Mouse (Mus musculus): ENCODE data around the gene Strap.

Strap gene

GRCm38 (mm10) chr6:137783899-137784637, 49.2 kb downstream of the Strap start:
- DNase-seq, result no peak

- no peak for DNase-seq
These were observed 54.2 kb downstream of the Strap start for GRCm38 (mm10) chr6:137788976-137789590.

GRCm38 (mm10) chr6:137789658-137790057, 54.8 kb downstream of the Strap start:
- no peak for DNase-seq

- DNase-seq, result no peak
These were observed 60.6 kb downstream of the Strap start for GRCm38 (mm10) chr6:137795494-137795893.

GRCm38 (mm10) chr6:137796596-137797567, 62.0 kb downstream of the Strap start:
- peak; percentile 35 for DNase-seq

GRCm38 (mm10) chr6:137799253-137799652, 64.4 kb downstream of the Strap start:
- peak; percentile 67 for DNase-seq

Data from kidney, postnatal 14 days (tissue).